Mouse (Mus musculus) forebrain, embryonic 11.5 days (tissue): ENCODE data around the gene Ezh1. TPM values are rescaled to one million over a fixed set of nuclear protein-coding genes. Genes with fewer than 3 reads are reported as not detected.

Experiments
- ATAC-seq: fragments of 200-750 bp; cut with Nextera tagmentation; replicated peaks from 2 replicates; pipeline ENCODE4 v1.8.0; 2017; ENCODE audit warnings: moderate TSS enrichment; ENCODE audit not compliant: low FRiP score
- DNase-seq: peaks from one replicate; pipeline ENCODE4 v3.0.0-alpha.2; 2017; ENCODE audit warnings: low spot score
- H3K27ac ChIP-seq: fragments of 300-500 bp; sonication (generic); 2 replicates; pipeline ENCODE4 v1.5.1; 2014; ENCODE audit warnings: low read depth, low read length
- H3K27me3 ChIP-seq: fragments of 300-500 bp; sonication (generic); 2 replicates; pipeline ENCODE4 v1.6.1; 2014; ENCODE audit warnings: mild to moderate bottlenecking, low read length, mixed read lengths; ENCODE audit not compliant: control insufficient read depth, insufficient read depth
- H3K36me3 ChIP-seq: fragments of 300-500 bp; sonication (generic); 2 replicates; pipeline ENCODE4 v1.6.1; 2014; ENCODE audit warnings: mild to moderate bottlenecking, low read length, moderate library complexity, mixed read lengths; ENCODE audit not compliant: control insufficient read depth, insufficient read depth
- H3K4me1 ChIP-seq: fragments of 300-500 bp; sonication (generic); replicated peaks from 2 replicates; pipeline ENCODE4 v1.6.1; 2014; ENCODE audit warnings: low read length, mixed read lengths; ENCODE audit not compliant: control insufficient read depth, insufficient read depth
- H3K4me2 ChIP-seq: fragments of 300-500 bp; sonication (generic); 2 replicates; pipeline ENCODE4 v1.6.1; 2014; ENCODE audit warnings: low read depth, mild to moderate bottlenecking, low read length, moderate library complexity, mixed read lengths; ENCODE audit not compliant: severe bottlenecking
- H3K4me3 ChIP-seq: fragments of 300-500 bp; sonication (generic); 2 replicates; pipeline ENCODE4 v1.5.1; 2014; ENCODE audit warnings: low read depth, low read length
- H3K9ac ChIP-seq: fragments of 300-500 bp; sonication (generic); 2 replicates; pipeline ENCODE4 v1.6.1; 2014; ENCODE audit warnings: low read length
- H3K9me3 ChIP-seq: fragments of 300-500 bp; sonication (generic); 2 replicates; pipeline ENCODE4 v1.6.1; 2016; ENCODE audit warnings: low read length, mixed read lengths; ENCODE audit not compliant: control insufficient read depth
- WGBS: fragments of 180-500 bp; shearing (Covaris S2); extraction: QIAGEN DNeasy Blood & Tissue Kit; methylation state at CpG from one replicate; pipeline ENCODE4 v1.1.7; 2014; 5-methylcytosine and 5-hydroxymethylcytosine counted together
- polyA plus RNA-seq: library from polyadenylated mRNA; unstranded; fragments of >200 nt; fragmentation: Nextera tagmentation; extraction: Ambion mirVana; gene quantifications from 2 replicates; pipeline ENCODE4 v1.2.1, GENCODE M21; 2014

Ezh1 gene
- polyA plus RNA-seq, 1 experiment from 2014 or later, result 12.8 TPM

DNA sequence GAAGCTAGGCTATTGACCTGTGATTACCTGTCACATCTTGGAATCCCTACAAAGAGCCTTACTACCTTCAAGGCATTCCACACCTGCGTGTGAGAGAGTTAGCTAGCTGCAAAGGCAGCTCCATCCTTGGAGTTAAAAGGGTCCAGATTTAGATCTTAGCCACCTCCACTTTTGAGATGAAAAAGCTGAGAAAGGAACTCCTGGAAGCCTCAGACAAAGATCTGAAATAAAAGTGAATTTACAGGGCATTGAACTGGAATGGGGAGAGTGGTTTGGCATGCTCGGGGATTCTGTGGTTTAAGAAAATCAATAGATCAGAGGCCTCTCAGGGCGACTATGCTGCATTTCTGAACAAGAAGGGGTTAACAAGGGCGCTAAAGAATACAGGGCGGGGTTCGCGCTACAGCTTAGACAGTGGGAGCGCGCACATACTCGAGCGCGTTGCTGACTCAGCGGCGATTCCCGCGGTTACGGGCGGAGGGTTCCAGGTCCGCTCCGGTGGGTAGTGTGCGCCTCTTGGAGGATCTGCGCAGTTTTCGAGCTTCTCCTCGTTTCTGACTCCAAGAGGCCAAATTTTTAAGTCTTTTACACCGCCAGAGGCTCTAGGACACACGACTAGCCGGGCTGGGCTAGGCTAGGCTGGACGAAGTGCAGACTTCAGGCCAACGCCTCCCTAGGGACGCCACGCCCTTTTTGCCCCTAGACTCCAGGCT is 54.4 kb downstream of the Ezh1 start:
- 0% methylated on average over 31 of the region's 31 CpGs for WGBS
- DNase-seq (peak; percentile 86), ATAC-seq (peak; percentile 60)
- Histone ChIP-seq H3K4me3 (peak overlapping the region; percentile 65), H3K9ac (peak overlapping the region; percentile 56), H3K9me3 (no peaks in the 10 kb centered on the region), H3K27me3 (peaks cover 71% of the 10 kb centered on the region), H3K4me1 (peaks cover 28% of the 10 kb centered on the region), H3K4me2 (peak overlapping the region; percentile 82), H3K27ac (peak overlapping the region; percentile 59; the same call in 1 of the 2 replicates), H3K36me3 (no peaks in the 10 kb centered on the region)

- Histone ChIP-seq H3K36me3 (no peaks in the 10 kb centered on the region), H3K27ac (peak within 1 kb of the TSS; percentile 59; the same call in 1 of the 2 replicates), H3K4me2 (peak within 1 kb of the TSS; percentile 82), H3K4me1 (peaks cover 26% of the 10 kb centered on the region), H3K27me3 (peaks cover 71% of the 10 kb centered on the region), H3K9me3 (no peaks in the 10 kb centered on the region), H3K9ac (peak within 1 kb of the TSS; percentile 64), H3K4me3 (peak within 1 kb of the TSS; percentile 65)
- WGBS, result under 1% methylated on average over 50 of the region's 50 CpGs
- ATAC-seq (peak; percentile 94), DNase-seq (peak; percentile 98)
Measured at GRCm38 (mm10) chr11:101170811-101171610, 55.3 kb downstream of the Ezh1 start, which contains the start of gene Plekhh3. Gene Plekhh3, minus strand, starts transcription at chr11:101171351.

DNA sequence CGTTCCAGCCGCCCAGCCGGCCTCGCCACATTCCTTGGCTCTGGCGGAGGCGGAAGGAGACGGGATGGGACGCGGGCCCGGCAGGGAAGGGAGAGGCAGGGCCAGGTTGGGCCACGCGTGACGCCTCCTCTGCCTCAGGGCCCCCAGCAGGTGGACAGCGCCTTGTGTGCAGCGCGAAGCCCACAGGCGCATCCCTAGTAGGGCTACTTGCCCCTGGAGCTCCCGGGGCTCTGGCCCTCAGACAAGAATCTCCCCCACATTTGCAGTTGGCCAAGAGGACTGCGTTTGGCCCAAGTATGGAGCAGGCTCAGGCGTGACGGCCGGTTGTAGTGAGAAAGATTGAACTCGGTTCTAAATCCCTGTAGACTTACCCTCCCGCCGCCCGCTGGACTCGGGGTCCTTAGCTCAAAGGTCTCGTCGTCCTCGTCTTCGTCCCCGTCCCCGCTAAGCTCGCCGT is 55.9 kb downstream of the Ezh1 start, which contains the start of gene Cntnap1:
TSS of gene Cntnap1 (plus strand) at position 170 of the 457 bp plus-strand sequence.
- Histone ChIP-seq H3K4me2 (peak within 1 kb of the TSS; percentile 70), H3K4me3 (peak within 1 kb of the TSS; percentile 65), H3K27ac (no peak within 1 kb of the TSS), H3K4me1 (peaks cover 26% of the 10 kb centered on the region), H3K36me3 (no peaks in the 10 kb centered on the region), H3K9me3 (no peaks in the 10 kb centered on the region), H3K27me3 (peaks cover 74% of the 10 kb centered on the region), H3K9ac (peak within 1 kb of the TSS; percentile 64)
- WGBS, result under 1% methylated on average over 35 of the region's 35 CpGs
- DNase-seq, result no peak
- ATAC-seq, result no peak

- ATAC-seq (no peak), DNase-seq (no peak)
- peak overlapping the region; percentile 70 for H3K4me2 ChIP-seq
- peaks cover 74% of the 10 kb centered on the region for H3K27me3 ChIP-seq
- H3K9ac ChIP-seq, result peak overlapping the region; percentile 21
- no peaks in the 10 kb centered on the region for H3K36me3 ChIP-seq
- peaks cover 32% of the 10 kb centered on the region for H3K4me1 ChIP-seq
- H3K27ac ChIP-seq, result no peak overlapping the region
- no peaks in the 10 kb centered on the region for H3K9me3 ChIP-seq
- 11% methylated on average over 17 of the region's 17 CpGs for WGBS
- H3K4me3 ChIP-seq, result peak overlapping the region; percentile 65
Measured at GRCm38 (mm10) chr11:101169301-101170107, 56.8 kb downstream of the Ezh1 start.

- Histone ChIP-seq H3K4me3 (no peak overlapping the region), H3K27me3 (peaks cover 77% of the 10 kb centered on the region), H3K36me3 (no peaks in the 10 kb centered on the region), H3K27ac (no peak overlapping the region), H3K4me2 (no peak overlapping the region), H3K9me3 (no peaks in the 10 kb centered on the region), H3K9ac (no peak overlapping the region), H3K4me1 (peaks cover 32% of the 10 kb centered on the region)
- DNase-seq (no peak), ATAC-seq (no peak)
- WGBS, result 61% methylated on average over 18 of the region's 18 CpGs
Measured at GRCm38 (mm10) chr11:101168301-101168980, 57.8 kb downstream of the Ezh1 start.

DNA sequence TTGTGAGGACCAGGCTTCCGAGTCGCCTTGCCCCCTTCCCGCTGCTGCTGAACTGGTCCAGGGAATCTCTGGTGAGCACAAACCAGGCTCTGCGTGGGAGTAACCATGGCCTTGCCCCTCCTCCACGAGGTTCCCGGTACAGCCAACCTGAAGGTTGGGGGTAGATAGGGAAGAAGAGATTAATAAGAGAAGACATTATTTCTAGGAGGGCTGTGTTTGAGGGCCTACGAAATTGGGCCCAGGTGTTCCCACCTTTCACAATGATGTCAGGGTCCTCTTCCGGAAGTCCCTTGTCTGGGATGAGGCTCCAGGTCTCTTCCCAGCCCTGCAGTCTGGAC is 58.3 kb downstream of the Ezh1 start:
- Histone ChIP-seq H3K4me1 (peaks cover 28% of the 10 kb centered on the region), H3K36me3 (no peaks in the 10 kb centered on the region), H3K4me2 (no peak overlapping the region), H3K27ac (no peak overlapping the region), H3K4me3 (no peak overlapping the region), H3K9ac (no peak overlapping the region), H3K9me3 (no peaks in the 10 kb centered on the region), H3K27me3 (peaks cover 77% of the 10 kb centered on the region)
- WGBS, result 42% methylated on average over 8 of the region's 8 CpGs
- no peak for DNase-seq
- no peak for ATAC-seq

GRCm38 (mm10) chr11:101167211-101167962 is 58.9 kb downstream of the Ezh1 start:
- H3K9me3 ChIP-seq, result no peaks in the 10 kb centered on the region
- no peak overlapping the region for H3K9ac ChIP-seq
- H3K36me3 ChIP-seq, result no peaks in the 10 kb centered on the region
- H3K27ac ChIP-seq, result no peak overlapping the region
- ATAC-seq, result no peak
- 44% methylated on average over 19 of the region's 19 CpGs for WGBS
- peaks cover 25% of the 10 kb centered on the region for H3K4me1 ChIP-seq
- no peak for DNase-seq
- no peak overlapping the region for H3K4me3 ChIP-seq
- H3K4me2 ChIP-seq, result no peak overlapping the region
- H3K27me3 ChIP-seq, result peaks cover 77% of the 10 kb centered on the region
